Mouse (Mus musculus): Measurements from ENCODE around the gene Gm3238. TPM values are rescaled to one million over a fixed set of nuclear protein-coding genes. Genes with fewer than 3 reads are reported as not detected.
"Not testable (repeated sequence)": the region's sequence is repeated elsewhere in the genome, so short reads cannot be mapped to it uniquely, and the experiment has no call there.

Gene Gm3238
- not detected for polyA plus RNA-seq (2017; shearing (Covaris generic))

DNA sequence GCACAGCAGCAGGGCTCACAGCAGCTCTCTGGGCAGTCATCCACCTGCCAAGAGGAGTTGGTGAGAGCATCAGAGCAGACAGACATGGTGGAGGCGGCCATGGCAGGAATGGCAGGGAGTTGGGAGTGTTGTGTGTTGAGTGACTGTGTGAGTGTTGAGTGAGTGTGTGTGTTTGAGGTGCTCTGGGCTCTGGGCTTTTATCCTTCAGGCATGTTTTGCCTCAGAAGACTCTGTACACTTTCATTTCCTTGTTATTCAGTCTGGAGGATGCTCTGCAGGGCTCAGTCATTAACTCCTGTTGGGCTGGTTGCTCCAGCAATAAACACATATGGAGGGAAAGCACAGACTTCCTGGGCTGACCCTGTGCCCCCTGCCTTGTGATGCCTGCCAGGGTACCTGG is at the start of gene Gm3238:
TSS of gene Gm3238 (minus strand) at position 101 of the 400 bp plus-strand sequence.
- ATAC-seq: not testable (repeated sequence)

DNA sequence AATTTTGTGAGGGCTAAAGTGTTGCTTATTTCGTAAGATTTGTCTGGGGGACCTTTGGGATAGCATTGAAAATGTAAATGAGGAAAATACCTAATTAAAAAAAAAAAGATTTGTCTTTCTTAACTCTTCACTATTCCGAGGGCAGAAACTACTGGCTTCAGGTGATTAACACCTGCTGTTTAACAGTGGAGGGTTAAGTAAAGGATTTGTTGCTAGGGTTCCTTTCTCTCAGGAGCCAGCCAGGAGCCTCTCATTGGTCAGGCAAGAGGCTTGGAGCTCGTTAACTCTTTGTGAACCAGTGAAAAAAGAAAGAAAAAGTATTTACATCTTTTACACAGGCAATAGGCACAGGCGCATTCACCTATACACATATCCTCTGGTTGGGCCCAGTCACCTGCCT is 48.1 kb upstream of the Gm3238 start:
- no peak for ATAC-seq

DNA sequence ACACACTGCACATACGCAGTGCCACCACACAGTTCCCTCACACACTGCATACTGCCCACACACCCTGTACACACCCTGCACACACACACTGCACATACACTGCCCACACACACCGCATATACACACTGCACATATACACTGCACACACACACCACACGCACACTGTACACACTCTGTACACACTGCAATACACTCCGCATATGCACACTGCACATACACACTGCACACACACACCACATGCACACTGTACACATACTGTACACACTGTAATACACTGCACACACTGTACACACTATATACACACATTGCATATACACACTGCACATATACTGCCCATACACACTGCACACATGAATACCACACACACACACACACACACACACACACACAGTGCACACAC is 47.4 kb upstream of the Gm3238 start:
- no peak for ATAC-seq

DNA sequence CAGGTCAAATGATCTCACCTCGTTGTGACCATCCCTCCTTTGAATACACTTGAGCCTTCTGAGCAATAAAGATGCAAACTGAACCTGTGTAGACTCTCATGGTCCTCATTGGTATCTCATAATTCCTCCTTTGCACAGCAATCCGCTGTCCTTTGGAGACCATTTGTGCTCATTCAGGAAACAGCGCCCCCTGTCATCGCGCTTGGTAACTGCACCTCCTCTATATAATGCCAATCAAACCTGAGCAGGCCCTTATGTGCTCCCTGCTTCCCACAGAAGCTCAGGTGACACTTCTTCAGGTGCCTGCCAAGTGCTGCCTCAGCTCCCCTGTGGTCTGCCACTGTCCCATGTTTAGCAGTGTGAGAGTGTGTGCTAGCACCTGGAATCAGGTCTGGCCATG is 44.4 kb upstream of the Gm3238 start:
- no peak for ATAC-seq

DNA sequence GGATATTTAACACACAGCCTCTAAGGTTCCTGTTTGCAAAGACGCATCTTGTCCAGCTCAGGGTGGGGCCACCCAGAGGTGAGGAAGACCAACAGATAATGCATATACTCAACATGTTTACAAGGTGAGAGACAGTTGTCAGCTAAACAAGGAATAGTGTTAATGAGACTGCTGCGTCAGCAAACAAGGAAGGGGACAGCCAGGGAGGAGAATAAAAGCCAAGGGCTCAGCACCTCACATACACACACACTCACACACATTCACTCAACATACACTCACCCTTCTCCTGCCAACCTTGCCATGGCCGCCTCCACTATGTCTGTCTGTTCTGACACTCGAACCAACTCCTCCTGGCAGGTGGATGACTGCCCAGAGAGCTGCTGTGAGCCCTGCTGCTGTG is 43.3 kb upstream of the Gm3238 start, which contains the start of gene Gm2696:
TSS of gene Gm2696 (plus strand) at position 301 of the 400 bp plus-strand sequence.
- no peak for ATAC-seq

DNA sequence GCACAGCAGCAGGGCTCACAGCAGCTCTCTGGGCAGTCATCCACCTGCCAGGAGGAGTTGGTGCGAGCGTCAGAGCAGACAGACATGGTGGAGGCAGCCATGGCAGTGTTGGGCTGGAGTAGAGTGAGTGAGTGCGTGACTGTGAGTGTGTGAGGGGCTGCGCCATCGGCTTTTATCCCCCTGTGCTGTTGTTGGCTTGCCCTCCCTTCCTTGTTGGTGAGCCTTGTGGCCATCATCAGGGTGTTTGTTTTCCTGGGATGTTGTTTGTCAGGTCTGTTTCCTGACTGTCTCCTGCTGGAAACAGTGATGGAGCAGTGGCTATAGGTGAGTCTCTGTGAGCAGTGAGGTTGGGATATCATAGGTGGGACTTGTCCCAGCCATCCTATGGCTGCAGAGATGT is 40.6 kb upstream of the Gm3238 start, which contains the start of gene Gm9507:
TSS of gene Gm9507 (minus strand) at position 101 of the 400 bp plus-strand sequence.
- no peak for ATAC-seq

DNA sequence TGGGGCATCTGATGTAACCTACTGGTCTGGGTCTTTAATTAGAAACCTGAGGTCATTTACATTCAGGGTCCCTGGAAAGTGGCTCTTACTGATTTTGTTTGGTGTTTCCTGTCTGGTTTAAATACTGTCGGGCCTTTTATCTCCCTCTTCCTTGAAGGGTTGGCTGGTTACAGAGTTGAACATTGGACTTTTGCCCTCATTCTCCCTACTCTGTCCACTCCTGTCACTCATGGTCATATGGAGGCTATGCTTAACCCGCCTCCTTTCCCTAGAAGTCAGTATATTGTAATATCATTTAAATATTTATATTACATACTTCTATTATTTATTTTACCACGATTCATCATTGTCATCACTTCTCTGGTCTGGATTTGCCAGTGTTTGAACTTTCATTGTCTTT is 33.0 kb upstream of the Gm3238 start:
- no peak for ATAC-seq

DNA sequence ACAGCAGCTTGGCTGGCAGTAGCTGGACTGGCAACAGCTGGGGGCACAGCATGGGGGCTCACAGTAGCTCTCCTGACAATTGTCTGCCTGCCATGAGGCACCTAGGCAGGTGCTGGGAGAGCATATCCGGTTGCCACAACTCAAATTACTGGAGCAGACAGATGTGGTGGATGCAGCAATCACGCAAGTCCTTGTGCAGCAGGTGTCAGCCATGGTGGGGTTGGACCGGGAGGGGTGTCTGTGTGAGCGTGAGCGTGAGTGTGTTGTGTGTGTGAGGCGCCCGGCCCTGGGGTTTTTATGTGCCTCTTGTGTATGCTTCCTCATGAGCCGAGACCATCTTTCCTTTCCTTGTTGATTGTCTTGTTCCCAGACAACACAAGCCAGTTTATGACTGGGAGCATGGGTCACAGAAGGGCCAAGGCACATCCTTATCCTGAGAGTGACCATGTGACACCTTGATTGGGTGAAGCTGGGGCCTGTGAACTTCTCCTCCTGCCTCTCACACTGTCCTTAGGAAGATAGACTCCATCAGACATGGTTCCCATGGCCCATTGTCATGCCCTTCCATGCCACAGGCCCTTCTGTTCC is 27.9 kb upstream of the Gm3238 start, which contains the start of gene Gm19668:
TSS of gene Gm19668 (minus strand) at position 213 of the 588 bp plus-strand sequence.
- no peak for ATAC-seq

DNA sequence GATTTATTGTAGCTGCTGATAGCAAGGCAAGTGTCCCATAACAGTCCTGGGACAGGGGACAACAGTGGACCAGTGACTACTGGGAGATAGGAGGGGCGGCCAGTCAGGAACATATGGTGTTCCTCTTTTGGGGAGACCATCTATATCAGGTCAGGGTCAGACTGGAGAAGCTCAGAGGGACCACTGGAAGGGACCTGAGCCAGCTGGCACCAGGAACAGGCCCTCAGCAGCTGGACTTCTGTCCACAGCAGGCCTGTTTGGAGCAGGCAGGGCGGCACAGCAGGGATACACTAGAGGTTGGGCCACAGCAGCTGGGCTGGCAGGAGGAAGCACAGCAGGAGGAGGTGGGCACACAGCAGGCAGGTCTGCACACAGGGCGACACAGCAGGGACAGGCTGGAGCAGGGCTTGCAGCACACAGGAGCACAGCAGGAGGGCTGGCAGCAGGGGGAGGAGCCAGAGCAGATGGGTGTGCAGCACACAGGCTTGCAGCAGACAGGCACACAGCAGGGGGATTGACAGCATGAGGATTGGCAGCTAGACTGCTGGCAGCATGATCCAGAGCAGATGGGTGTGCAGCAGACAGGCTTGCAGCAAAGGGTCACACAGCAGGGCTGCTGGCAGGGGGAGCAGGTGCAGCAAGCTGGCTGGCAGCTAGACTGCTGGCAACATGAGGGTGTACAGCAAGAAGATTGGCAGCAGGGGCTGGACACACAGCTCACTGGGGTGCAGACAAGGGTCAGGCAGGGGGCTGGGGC is 27.2 kb upstream of the Gm3238 start:
- ATAC-seq: not testable (repeated sequence)

DNA sequence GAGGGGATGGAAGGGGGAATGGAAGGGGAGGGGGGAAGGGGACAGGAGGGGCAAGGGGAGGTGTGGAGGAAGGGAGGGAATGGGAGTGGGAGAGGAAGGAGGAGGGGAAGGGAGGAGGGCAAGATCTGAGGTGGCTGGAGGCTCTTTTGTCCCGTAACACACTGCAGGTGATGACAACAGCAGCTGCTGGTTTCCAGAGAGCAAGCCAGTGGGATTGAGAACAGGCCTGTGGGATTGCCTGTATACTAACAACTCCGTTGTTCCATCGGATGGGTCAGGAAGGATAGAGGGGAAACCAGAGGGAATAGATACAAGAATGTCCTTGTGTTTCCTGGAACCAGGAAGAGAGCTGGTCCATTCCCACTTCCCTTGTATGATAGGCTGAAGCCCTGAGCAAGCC is 26.6 kb upstream of the Gm3238 start:
- no peak for ATAC-seq

DNA sequence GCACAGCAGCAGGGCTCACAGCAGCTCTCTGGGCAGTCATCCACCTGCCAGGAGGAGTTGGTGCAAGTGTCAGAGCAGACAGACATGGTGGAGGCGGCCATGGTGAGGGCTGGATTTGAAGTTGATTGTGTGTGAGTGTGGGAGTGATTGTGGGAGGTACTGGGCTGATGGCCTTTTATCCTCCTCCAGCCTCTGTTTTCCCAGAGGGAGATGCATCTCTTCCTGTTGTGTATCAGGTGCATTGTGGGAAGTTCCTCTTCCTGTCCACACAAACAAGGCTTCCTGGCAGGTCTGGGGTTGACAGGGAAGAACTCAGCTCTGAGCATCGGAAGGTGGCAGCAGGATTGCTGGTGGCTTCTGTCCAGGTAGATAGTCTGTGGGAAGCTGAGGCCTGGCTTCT is 23.9 kb upstream of the Gm3238 start, which contains the start of gene Gm9639:
TSS of gene Gm9639 (minus strand) at position 101 of the 400 bp plus-strand sequence.
- no peak for ATAC-seq

DNA sequence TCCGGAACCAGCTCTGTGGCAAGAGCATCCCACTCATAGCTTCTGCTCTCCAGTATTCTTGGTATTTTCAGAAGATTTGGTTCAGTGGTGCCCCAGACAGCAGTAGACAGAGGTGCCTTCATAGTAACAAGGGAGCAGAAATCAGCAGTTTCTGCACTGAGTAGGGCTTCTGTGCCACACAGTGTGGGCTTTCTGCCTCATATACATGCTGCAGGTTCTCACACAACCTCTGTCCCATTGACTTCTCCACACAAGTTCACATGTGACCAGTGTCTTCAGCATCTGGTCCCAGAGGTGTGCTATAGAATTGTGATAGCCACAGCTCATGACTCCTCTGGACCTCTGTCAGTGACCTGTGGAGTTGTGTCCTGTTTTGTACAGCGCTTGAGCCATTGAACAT is 17.5 kb upstream of the Gm3238 start:
- no peak for ATAC-seq

DNA sequence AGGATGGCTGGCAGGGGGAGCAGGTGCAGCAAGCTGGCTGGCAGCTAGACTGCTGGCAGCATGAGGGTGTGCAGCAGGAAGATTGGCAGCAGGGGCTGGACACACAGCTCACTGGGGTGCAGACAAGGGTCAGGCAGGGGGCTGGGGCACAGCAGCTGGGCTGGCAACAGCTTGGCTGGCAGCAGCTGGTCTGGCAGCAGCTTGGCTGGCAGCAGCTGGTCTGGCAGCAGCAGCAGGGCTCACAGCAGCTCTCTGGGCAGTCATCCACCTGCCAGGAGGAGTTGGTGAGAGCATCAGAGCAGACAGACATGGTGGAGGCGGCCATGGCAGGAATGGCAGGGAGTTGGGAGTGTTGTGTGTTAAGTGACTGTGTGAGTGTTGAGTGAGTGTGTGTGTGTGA is 16.8 kb upstream of the Gm3238 start, which contains the start of gene Gm7137:
TSS of gene Gm7137 (minus strand) at position 325 of the 400 bp plus-strand sequence.
- ATAC-seq: not testable (repeated sequence)

DNA sequence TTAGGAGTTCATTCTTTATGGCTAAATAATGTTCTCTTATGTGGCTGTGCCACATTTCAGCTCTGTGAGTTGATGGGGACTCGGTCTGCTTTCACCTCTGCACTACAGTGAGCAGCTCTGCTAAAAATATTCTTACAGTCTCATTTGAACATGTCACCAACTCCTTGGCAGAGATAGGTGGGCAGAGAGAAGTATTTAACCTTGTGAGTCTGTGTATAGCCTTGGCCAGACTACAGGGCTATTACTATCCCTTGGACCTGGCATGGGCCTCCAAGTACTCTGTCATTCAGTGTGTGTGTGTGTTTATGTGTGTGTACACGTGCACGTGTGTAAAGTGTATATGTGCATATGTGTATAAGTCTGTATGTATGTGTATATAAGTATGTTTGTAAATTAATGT is 12.3 kb upstream of the Gm3238 start:
- ATAC-seq: not testable (repeated sequence)

DNA sequence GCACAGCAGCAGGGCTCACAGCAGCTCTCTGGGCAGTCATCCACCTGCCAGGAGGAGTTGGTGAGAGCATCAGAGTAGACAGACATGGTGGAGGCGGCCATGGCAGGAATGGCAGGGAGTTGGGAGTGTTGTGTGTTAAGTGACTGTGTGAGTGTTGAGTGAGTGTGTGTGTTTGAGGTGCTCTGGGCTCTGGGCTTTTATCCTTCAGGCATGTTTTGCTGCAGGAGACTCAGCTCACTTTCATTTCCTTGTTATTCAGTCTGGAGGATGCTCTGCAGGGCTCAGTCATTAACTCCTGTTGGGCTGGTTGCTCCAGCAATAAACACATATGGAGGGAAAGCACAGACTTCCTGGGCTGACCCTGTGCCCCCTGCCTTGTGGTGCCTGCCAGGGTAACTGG is 11.3 kb upstream of the Gm3238 start, which contains the start of gene Gm3250:
TSS of gene Gm3250 (minus strand) at position 101 of the 400 bp plus-strand sequence.
- not testable (repeated sequence) for ATAC-seq

DNA sequence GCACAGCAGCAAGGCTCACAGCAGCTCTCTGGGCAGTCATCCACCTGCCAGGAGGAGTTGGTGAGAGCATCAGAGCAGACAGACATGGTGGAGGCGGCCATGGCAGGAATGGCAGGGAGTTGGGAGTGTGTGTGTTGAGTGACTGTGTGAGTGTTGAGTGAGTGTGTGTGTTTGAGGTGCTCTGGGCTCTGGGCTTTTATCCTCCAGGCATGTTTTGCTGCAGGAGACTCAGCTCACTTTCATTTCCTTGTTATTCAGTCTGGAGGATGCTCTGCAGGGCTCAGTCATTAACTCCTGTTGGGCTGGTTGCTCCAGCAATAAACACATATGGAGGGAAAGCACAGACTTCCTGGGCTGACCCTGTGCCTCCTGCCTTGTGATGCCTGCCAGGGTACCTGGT is 5.7 kb upstream of the Gm3238 start, which contains the start of gene Gm7138:
TSS of gene Gm7138 (minus strand) at position 101 of the 400 bp plus-strand sequence.
- not testable (repeated sequence) for ATAC-seq

DNA sequence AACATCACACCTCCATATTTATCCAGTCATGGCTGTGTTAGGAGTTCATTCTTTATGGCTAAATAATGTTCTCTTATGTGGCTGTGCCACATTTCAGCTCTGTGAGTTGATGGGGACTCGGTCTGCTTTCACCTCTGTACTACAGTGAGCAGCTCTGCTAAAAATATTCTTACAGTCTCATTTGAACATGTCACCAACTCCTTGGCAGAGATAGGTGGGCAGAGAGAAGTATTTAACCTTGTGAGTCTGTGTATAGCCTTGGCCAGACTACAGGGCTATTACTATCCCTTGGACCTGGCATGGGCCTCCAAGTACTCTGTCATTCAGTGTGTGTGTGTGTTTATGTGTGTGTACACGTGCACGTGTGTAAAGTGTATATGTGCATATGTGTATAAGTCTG is 1.0 kb upstream of the Gm3238 start:
- not testable (repeated sequence) for ATAC-seq

DNA sequence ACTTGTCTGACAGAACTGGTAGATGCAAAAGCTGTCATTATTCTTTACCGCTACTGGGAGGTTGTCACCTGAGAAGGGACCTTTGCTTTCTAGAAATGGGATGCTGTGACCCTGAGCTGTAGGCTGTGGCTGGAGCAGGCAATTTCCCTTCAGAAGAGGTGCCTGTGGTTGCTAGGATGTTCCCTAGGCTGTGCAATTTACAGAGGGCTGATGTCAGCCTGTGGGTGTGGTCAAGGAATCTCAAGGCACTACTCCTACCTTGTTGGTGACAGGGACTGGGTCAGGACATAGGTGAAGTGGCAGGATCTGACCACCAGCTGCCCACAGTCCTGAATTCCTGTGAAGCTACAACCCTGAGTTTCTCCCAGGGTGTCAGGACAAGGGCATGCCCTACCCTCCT is 1.4 kb downstream of the Gm3238 start:
- no peak for ATAC-seq

DNA sequence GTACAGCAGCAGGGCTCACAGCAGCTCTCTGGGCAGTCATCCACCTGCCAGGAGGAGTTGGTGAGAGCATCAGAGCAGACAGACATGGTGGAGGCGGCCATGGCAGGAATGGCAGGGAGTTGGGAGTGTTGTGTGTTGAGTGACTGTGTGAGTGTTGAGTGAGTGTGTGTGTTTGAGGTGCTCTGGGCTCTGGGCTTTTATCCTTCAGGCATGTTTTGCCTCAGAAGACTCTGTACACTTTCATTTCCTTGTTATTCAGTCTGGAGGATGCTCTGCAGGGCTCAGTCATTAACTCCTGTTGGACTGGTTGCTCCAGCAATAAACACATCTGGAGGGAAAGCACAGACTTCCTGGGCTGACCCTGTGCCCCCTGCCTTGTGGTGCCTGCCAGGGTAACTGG is 11.5 kb downstream of the Gm3238 start, which contains the start of gene Gm3233:
TSS of gene Gm3233 (minus strand) at position 101 of the 400 bp plus-strand sequence.
- not testable (repeated sequence) for ATAC-seq

DNA sequence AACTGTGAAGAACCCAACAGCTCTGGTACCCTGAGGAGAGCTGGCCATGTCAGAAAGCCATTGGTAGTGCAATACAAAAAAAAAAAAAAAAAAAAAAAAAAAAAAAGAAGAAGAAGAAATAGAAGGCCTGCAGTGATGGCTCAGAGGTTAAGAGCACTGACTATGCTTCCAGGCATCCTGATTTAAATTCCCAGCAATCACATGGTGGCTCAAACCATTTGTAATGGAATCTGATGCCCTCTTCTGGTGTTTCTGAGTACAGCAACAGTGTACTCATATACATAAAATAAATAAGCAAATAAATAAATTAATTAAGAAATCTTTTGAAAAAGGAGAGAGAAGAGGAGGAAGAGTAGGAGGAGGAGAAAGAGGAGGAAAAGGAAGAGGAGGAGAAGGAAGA is 17.7 kb downstream of the Gm3238 start:
- ATAC-seq: no peak

DNA sequence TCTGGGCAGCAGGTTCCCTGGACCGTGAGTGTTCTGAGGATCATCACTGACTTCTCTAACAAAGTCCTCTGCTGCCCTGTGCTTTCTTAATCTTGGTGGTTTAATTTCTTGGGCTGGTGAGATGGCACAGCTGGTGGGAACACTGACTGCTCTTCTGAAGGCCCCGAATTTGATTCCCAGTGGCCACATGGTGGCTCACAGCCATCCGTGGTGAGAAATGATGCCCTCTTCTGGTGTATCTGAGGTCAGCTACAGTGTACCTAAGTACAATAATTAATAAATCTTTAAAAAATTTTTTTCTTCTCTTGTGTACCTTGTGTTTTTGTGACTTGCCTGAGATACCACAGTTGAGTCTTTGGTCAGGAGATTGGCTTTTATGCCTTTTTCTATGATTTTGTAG is 18.8 kb downstream of the Gm3238 start:
- not testable (repeated sequence) for ATAC-seq

DNA sequence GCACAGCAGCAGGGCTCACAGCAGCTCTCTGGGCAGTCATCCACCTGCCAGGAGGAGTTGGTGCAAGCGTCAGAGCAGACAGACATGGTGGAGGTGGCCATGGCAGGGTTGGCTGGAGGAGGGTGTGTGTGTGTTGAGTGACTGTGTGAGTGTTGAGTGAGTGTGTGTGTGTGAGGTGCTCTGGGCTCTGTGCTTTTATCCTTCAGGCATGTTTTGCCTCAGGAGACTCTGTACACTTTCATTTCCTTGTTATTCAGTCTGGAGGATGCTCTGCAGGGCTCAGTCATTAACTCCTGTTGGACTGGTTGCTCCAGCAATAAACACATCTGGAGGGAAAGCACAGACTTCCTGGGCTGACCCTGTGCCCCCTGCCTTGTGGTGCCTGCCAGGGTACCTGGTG is 19.9 kb downstream of the Gm3238 start, which contains the start of gene Gm9736:
TSS of gene Gm9736 (minus strand) at position 101 of the 400 bp plus-strand sequence.
- not testable (repeated sequence) for ATAC-seq

DNA sequence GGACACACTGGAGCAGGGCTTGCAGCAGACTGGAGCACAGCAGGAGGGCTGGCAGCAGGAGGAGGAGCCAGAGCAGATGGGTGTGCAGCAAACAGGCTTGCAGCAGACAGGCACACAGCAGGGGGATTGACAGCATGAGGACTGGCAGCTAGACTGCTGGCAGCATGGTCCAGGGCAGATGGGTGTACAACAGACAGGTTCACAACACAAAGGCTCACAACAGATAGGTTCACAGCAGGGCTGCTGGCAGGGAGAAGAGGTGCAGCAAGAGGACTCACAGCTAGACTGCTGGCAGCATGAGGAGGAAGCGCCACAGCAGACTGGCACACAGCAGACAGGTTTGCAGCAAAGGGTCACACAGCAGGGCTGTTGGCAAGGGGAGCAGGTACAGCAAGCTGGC is 20.4 kb downstream of the Gm3238 start:
- not testable (repeated sequence) for ATAC-seq

Measured in CD4-positive, CD25-positive, alpha-beta regulatory T cell, adult 4 months (primary cell).